Mouse (Mus musculus): ENCODE measurements around the gene Slc37a4.
A peak's percentile ranks its signal among the peaks of the same experiment; 100 is the strongest.
"Not testable (repeated sequence)": the region's sequence is repeated elsewhere in the genome, so short reads cannot be mapped to it uniquely, and the experiment has no call there.

Slc37a4 gene

GRCm38 (mm10) chr9:44396684-44397411 lies at the start of gene Slc37a4:
Gene Slc37a4 (plus strand): TSS chr9:44396852.
- DNase-seq (ENCODE audit: low spot score in 2 of 2), result peak; percentile 86 to 92

- DNase-seq (ENCODE audit: low spot score in 2 of 2), result no peak
Measured at GRCm38 (mm10) chr9:44347166-44347565, 49.5 kb upstream of the Slc37a4 start.

DNA sequence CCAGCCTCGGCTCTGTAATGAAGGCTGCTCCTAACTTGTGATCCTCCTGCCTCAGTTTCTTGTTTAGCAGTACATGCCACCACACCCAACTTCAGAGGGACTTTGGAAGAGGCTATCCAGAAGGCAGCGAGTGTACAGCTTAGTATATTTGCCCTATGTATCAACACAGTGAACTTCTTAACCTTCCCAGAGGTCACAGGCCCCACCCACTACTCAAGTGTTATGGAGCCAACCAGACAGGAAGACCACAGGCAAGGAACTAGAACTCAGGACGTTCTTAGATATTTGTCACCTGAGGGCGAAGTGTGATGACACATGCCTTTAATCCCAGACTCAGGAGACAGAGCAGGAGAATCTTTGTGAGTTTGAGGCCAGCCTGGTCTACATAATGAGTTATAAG lies 49.0 kb upstream of the Slc37a4 start:
- DNase-seq (ENCODE audit: low spot score in 2 of 2), result no peak

- DNase-seq (ENCODE audit: low spot score in 2 of 2), result no peak
Measured at GRCm38 (mm10) chr9:44348546-44348945, 48.1 kb upstream of the Slc37a4 start.

GRCm38 (mm10) chr9:44351396-44351795 lies 45.3 kb upstream of the Slc37a4 start:
- no peak for DNase-seq (ENCODE audit: low spot score in 2 of 2)

GRCm38 (mm10) chr9:44352337-44352736 lies 44.3 kb upstream of the Slc37a4 start:
- DNase-seq (ENCODE audit: low spot score in 2 of 2), result no peak

- no peak for DNase-seq (ENCODE audit: low spot score in 2 of 2)
Measured at GRCm38 (mm10) chr9:44353142-44353541, 43.5 kb upstream of the Slc37a4 start.

- no peak for DNase-seq (ENCODE audit: low spot score in 2 of 2)
Measured at GRCm38 (mm10) chr9:44357207-44357606, 39.4 kb upstream of the Slc37a4 start.

DNA sequence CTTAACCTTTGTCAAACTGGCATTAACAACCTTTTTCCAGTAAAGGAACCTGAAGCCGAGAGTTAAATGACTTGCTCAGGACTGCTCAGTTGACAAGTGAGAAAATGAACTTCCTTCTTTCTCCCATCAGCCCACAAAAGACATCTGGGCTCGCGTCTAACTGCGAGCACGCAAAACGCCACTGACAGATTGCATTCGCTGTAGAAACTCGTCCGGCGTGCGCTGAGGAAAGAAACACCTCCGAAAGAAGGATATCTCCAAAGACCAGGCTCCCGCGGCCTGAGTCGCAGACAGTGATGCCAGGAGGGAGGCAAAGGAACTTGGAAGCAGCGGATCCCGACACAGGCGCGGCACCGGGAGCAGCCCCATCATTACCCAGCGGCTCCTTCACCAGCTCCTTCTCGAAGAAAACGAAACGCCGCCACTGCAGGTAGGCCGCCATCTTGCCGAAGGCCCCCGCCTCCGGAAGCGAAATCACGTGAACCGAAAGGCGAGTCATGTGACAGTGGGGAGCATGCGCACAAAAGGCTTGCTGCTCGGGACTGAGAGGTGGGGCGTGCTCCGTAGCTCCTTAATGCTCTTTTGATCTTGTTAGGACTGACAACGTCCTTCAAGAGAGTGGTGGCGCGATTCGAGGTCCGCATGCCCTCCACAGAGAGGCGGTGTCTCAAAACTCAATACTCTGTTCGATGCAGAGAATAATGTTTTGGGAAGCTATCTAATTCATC lies 35.3 kb upstream of the Slc37a4 start, which contains the start of gene Vps11:
Gene Vps11, minus strand, starts transcription at position 481 of the 728 bp plus-strand sequence.
- peak; percentile 87 to 92 for DNase-seq (ENCODE audit: low spot score in 2 of 2)

DNA sequence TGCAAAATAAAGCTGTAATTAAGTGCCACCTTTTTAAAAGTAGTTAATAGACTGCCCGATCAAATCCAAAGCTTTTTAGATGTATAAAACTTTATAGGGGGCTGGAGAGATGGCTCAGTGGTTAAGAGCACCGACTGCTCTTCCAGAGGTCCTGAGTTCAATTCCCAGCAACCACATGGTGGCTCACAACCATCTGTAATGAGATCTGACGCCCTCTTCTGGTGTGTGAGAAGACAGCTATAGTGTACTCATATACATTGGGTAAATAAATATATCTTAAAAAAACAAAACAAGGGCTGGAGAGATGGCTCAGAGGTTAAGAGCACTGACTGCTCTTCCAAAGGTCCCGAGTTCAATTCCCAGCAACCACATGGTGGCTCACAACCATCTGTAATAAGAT lies 34.7 kb upstream of the Slc37a4 start:
- DNase-seq (ENCODE audit: low spot score in 2 of 2), result not testable (repeated sequence)

DNA sequence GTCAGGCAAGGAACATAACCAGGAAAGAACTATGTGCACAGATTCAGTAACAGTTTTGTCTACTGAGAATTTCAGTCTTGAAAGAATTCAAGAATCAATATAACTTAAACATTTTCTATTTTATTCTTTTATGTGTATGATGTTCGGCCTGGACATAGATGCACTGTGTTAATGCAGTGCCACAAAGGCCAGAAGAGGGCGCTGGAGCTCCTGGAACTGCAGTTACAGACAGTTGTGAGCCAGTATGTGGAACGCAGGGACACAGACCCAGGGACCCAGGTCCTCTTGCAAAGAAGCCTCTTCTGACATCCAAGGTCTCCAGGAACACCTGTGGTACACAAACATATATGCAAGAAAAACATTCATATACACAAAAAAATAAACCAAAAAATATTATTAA lies 32.2 kb upstream of the Slc37a4 start:
- no peak for DNase-seq (ENCODE audit: low spot score in 2 of 2)

DNA sequence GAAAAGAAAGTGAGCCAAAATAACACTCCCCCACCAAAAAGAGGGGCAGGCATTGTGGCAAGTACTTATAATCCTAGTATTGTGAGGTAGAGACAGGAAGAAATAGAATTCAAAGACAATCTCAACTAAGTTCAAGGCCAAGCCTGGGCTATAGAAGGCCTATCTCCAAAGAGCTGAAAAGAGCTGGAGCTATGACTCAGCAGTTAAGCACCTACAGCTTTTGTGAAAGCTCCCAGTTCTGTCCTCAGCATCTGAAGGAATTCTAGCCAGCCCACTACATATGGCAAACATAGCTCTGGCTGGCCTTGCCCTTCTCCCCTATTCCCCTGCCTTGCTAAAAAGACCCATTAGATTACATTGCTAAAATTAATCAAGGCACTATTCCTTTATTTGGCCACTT lies 23.3 kb upstream of the Slc37a4 start:
- DNase-seq (ENCODE audit: low spot score in 2 of 2), result no peak

DNA sequence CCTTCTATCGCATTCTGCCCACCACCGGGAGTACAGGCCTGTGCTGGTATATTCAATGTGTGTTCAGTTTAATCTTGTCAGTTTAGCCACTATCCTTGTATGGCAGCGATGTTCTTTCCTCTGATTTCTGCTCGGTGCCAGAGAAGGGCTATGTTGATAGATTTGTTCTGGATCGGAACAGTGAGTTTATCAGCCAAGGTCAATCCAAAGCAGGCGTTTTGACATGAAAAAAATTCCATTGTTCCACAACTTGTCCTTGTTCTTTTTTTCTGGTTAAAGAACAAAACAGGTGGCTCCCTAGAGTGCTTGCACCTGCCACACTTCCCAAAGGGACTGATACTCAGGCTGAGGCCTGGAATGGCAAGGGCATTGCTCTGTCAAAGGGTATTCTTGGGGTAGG lies 20.5 kb upstream of the Slc37a4 start:
- no peak for DNase-seq (ENCODE audit: low spot score in 2 of 2)

DNA sequence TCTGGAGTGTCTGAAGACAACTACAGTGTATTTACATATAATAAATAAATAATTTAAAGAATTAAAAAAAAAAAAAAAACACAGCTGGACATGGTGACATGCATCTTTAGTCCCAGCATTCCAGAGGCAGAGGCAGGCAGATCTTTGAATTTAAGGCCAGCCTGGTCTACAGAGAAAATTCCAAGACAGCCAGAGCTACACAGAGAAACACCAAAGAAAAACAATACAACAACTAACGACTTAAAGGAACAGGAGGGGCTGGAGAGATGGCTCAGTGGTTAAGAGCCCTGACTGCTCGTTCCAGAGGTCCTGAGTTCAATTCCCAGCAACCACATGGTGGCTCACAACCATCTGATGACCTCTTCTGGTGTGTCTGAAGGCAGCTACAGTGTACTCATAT lies 19.3 kb upstream of the Slc37a4 start:
- not testable (repeated sequence) for DNase-seq (ENCODE audit: low spot score in 2 of 2)

GRCm38 (mm10) chr9:44378153-44378730 lies 18.4 kb upstream of the Slc37a4 start:
- no peak for DNase-seq (ENCODE audit: low spot score in 2 of 2)

GRCm38 (mm10) chr9:44379054-44379834 lies 17.4 kb upstream of the Slc37a4 start, which contains the start of gene Hyou1:
Gene Hyou1 (plus strand): TSS chr9:44379490.
- peak; percentile 98 to 99 for DNase-seq (ENCODE audit: low spot score in 2 of 2)

- no peak for DNase-seq (ENCODE audit: low spot score in 2 of 2)
Measured at GRCm38 (mm10) chr9:44379862-44380261, 16.8 kb upstream of the Slc37a4 start.

- no peak for DNase-seq (ENCODE audit: low spot score in 2 of 2)
Measured at GRCm38 (mm10) chr9:44384596-44384995, 12.1 kb upstream of the Slc37a4 start.

DNA sequence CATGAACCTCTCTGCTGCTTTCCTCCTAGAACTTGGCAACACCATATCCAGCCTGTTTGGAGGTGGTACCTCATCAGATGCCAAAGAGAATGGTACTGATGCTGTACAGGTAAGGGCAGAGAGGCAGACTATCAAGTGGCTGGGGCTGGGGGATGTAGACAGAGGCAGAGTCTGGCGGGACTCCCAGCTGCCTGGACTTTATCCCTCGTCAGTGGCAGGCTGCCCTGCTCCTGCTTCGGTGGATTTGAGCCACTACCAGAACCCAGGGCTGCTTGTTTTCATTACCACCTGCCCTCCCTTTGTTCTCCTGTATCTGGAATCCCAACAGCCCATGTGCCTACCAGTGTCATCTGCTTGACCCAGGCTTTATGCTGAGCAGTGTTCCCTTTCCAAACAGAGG lies 9.4 kb upstream of the Slc37a4 start:
- DNase-seq (ENCODE audit: low spot score in 2 of 2), result no peak

- DNase-seq (ENCODE audit: low spot score in 2 of 2), result no peak
Measured at GRCm38 (mm10) chr9:44389273-44389672, 7.4 kb upstream of the Slc37a4 start.

DNA sequence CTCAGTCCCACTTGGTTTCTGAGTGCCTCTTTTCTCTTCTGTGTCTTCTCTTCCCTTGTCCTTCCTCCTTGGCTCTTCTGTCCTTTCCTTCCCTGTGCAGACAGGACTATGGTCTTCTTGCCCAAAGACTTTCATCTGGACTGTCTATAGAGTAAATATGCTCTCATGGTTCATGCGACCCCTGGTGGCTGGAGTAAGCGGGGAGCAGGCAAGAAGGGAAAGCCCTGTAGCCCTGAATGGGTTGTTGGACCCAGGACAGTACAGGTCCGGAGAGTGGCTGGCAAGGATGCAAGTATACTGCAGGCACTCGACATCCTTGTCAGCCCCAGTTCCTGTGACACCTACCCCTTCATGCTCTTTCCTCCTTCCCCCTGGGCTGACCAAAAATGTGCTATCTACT lies 5.2 kb upstream of the Slc37a4 start:
- peak in 1 of 2 experiments; percentile 56 for DNase-seq (ENCODE audit: low spot score in 2 of 2)

GRCm38 (mm10) chr9:44398087-44398486 lies 1.4 kb downstream of the Slc37a4 start:
- DNase-seq (ENCODE audit: low spot score in 2 of 2), result no peak
